Mouse (Mus musculus) spleen, adult 10 weeks (tissue): ENCODE data around the gene Peak1. TPM values are rescaled to one million over a fixed set of nuclear protein-coding genes. Genes with fewer than 3 reads are reported as not detected.

Experiments
- polyA plus RNA-seq: library from polyadenylated mRNA; stranded (reverse); fragments of 350-450 nt; fragmentation: Illumina TruSeq; extraction: RNeasy Lipid Tissue Mini Kit (QIAGEN cat#74804); gene quantifications from one replicate; pipeline ENCODE4 v1.2.3, GENCODE M21; 2015; ENCODE audit warnings: low replicate concordance; ENCODE audit not compliant: insufficient read depth

The Peak1 gene
- polyA plus RNA-seq: 38.7 TPM

GRCm38 (mm10) chr9:56417948-56418737, at the start of gene Peak1, which contains the start of gene Hmg20a:
Peak1 (minus strand) TSS chr9:56418067.
Hmg20a (plus strand) TSS chr9:56418609.

GRCm38 (mm10) chr9:56165377-56165776, 252.5 kb downstream of the Peak1 start, which contains the start of gene Tspan3:
Tspan3 (minus strand) TSS chr9:56165477.

Other genes with a start within 250 kb of the Peak1 start
- gene Hmg20a, start 542 bp upstream of the Peak1 start, polyA plus RNA-seq: 57.0 TPM